Mouse (Mus musculus) 416B (cell line): ENCODE data around the gene Ces1b.

ENCODE experiments used
- DNase-seq: peaks from one replicate; pipeline ENCODE4 v3.0.0; 2011; ENCODE audit warnings: low read depth

Gene Ces1b

GRCm38 (mm10) chr8:93079887-93080286, at the start of gene Ces1b:
TSS of gene Ces1b (minus strand) at chr8:93080017.
- DNase-seq, result no peak

- no peak for DNase-seq
Observed at GRCm38 (mm10) chr8:93126476-93126875, 46.7 kb upstream of the Ces1b start.

- DNase-seq, result no peak
Observed at GRCm38 (mm10) chr8:93122005-93122404, 42.2 kb upstream of the Ces1b start.

GRCm38 (mm10) chr8:93095376-93095775, 15.6 kb upstream of the Ces1b start:
- peak; percentile 29 for DNase-seq

- DNase-seq, result no peak
Observed at GRCm38 (mm10) chr8:93091324-93091723, 11.5 kb upstream of the Ces1b start.

- no peak for DNase-seq
Observed at GRCm38 (mm10) chr8:93088686-93089122, 8.9 kb upstream of the Ces1b start.

- DNase-seq, result no peak
Observed at GRCm38 (mm10) chr8:93088193-93088592, 8.4 kb upstream of the Ces1b start.

- no peak for DNase-seq
Observed at GRCm38 (mm10) chr8:93075251-93075650, 4.6 kb downstream of the Ces1b start.

- no peak for DNase-seq
Observed at GRCm38 (mm10) chr8:93063416-93064117, 16.2 kb downstream of the Ces1b start.

- DNase-seq, result peak; percentile 56
Observed at GRCm38 (mm10) chr8:93059185-93059584, 20.6 kb downstream of the Ces1b start.

- DNase-seq, result peak; percentile 3
Observed at GRCm38 (mm10) chr8:93055238-93055637, 24.6 kb downstream of the Ces1b start.

GRCm38 (mm10) chr8:93048510-93049416, 31.1 kb downstream of the Ces1b start:
- peak; percentile 3 for DNase-seq

GRCm38 (mm10) chr8:93048092-93048491, 31.7 kb downstream of the Ces1b start, which contains the start of gene Ces1a:
TSS of gene Ces1a (minus strand) at chr8:93048192.
- DNase-seq, result no peak

GRCm38 (mm10) chr8:93043083-93043482, 36.7 kb downstream of the Ces1b start:
- no peak for DNase-seq

GRCm38 (mm10) chr8:93040776-93041567, 38.8 kb downstream of the Ces1b start:
- no peak for DNase-seq

GRCm38 (mm10) chr8:93040256-93040655, 39.6 kb downstream of the Ces1b start:
- DNase-seq, result no peak

- DNase-seq, result no peak
Observed at GRCm38 (mm10) chr8:93038831-93039230, 41.0 kb downstream of the Ces1b start.

GRCm38 (mm10) chr8:93030664-93031063, 49.2 kb downstream of the Ces1b start:
- DNase-seq, result peak; percentile 26

GRCm38 (mm10) chr8:93021738-93022137, 58.1 kb downstream of the Ces1b start:
- DNase-seq, result no peak

GRCm38 (mm10) chr8:93014300-93014699, 65.5 kb downstream of the Ces1b start:
- DNase-seq, result peak; percentile 86

GRCm38 (mm10) chr8:93012226-93012625, 67.6 kb downstream of the Ces1b start:
- peak; percentile 16 for DNase-seq

GRCm38 (mm10) chr8:93011439-93011838, 68.4 kb downstream of the Ces1b start:
- DNase-seq, result peak; percentile 63
